Mouse (Mus musculus) heart, embryonic 10.5 days (tissue): ENCODE results near the gene Luc7l3. TPM values are rescaled to one million over a fixed set of nuclear protein-coding genes. Genes with fewer than 3 reads are reported as not detected.
A peak's percentile ranks its signal among the peaks of the same experiment; 100 is the strongest.

Experiments used
- DNase-seq: peaks from one replicate; pipeline ENCODE4 v3.0.0-alpha.2; 2017; ENCODE audit warnings: low spot score
- H3K27ac ChIP-seq: fragments of 300-500 bp; sonication (generic); 2 replicates; pipeline ENCODE4 v1.5.1; 2016; ENCODE audit warnings: mild to moderate bottlenecking
- H3K27me3 ChIP-seq: fragments of 300-500 bp; sonication (generic); 2 replicates; pipeline ENCODE4 v1.6.1; 2016; ENCODE audit warnings: mild to moderate bottlenecking; ENCODE audit not compliant: poor library complexity, insufficient read depth, severe bottlenecking
- H3K36me3 ChIP-seq: fragments of 300-500 bp; sonication (generic); 2 replicates; pipeline ENCODE4 v1.6.1; 2016; ENCODE audit warnings: mild to moderate bottlenecking, moderate library complexity
- H3K4me1 ChIP-seq: fragments of 300-500 bp; sonication (generic); 2 replicates; pipeline ENCODE4 v1.6.1; 2016; ENCODE audit warnings: mild to moderate bottlenecking
- H3K4me3 ChIP-seq: fragments of 300-500 bp; sonication (generic); 2 replicates; pipeline ENCODE4 v1.5.1; 2016; ENCODE audit warnings: mild to moderate bottlenecking, moderate library complexity
- H3K9me3 ChIP-seq: fragments of 300-500 bp; sonication (generic); 2 replicates; pipeline ENCODE4 v1.6.1; 2016; ENCODE audit warnings: mild to moderate bottlenecking, moderate library complexity
- WGBS: fragments of 180-500 bp; shearing (Covaris S2); methylation state at CpG from one replicate; pipeline ENCODE4 v1.1.7; 2016; 5-methylcytosine and 5-hydroxymethylcytosine counted together
- polyA plus RNA-seq: library from polyadenylated mRNA; unstranded; fragments of >200 nt; fragmentation: Nextera tagmentation; extraction: Ambion mirVana; gene quantifications from 2 replicates; pipeline ENCODE4 v1.2.1, GENCODE M21; 2016

Gene Luc7l3
- 66.3 and 93.4 TPM in 2 replicates for polyA plus RNA-seq

DNA sequence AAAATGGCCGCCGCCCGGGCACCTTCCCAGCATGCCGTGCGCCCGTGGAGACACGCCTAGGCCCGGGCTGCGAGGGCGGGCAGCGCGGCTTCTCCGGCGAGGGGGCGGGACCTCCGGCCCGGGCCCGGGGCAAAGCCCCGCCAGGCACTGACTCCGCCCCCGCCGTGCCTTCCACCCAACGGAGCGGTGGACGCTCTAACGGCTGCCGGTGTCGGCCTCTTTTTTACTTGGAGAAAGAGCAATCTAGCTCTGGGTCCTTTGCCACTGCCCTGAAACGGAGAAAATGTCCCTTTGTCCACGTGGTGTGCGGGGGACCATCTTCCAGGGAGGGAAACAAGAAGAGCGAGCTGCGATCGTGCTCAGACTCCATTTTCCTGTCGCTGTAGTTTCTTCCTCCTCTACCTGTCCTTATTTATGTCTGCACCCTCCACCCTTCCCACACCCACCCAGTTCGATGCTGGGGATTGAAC lies at the start of gene Luc7l3:
TSS of gene Luc7l3 (minus strand) at position 58 of the 470 bp plus-strand sequence.
- WGBS, result 0% methylated on average over 36 of the region's 36 CpGs
- no peaks in the 10 kb centered on the region for H3K9me3 ChIP-seq
- H3K4me1 ChIP-seq, result peaks cover 31% of the 10 kb centered on the region
- peak within 1 kb of the TSS; percentile 100 for H3K27ac ChIP-seq
- H3K27me3 ChIP-seq, result no peaks in the 10 kb centered on the region
- DNase-seq, result peak; percentile 97
- H3K4me3 ChIP-seq, result peak within 1 kb of the TSS; percentile 100
- peaks cover 18% of the 10 kb centered on the region for H3K36me3 ChIP-seq

- no peak overlapping the region for H3K4me3 ChIP-seq
- no peaks in the 10 kb centered on the region for H3K9me3 ChIP-seq
- no peak for DNase-seq
- H3K4me1 ChIP-seq, result peaks cover 20% of the 10 kb centered on the region
- no peak overlapping the region for H3K27ac ChIP-seq
- no peaks in the 10 kb centered on the region for H3K36me3 ChIP-seq
- WGBS, result 15% methylated on average over 5 of the region's 5 CpGs
- peaks cover 54% of the 10 kb centered on the region for H3K27me3 ChIP-seq
Observed at GRCm38 (mm10) chr11:94370809-94371208, 49.0 kb upstream of the Luc7l3 start.

GRCm38 (mm10) chr11:94369981-94370380 lies 48.2 kb upstream of the Luc7l3 start:
- Histone ChIP-seq H3K9me3 (no peaks in the 10 kb centered on the region), H3K4me1 (peaks cover 20% of the 10 kb centered on the region), H3K27me3 (peaks cover 48% of the 10 kb centered on the region), H3K4me3 (no peak overlapping the region), H3K36me3 (no peaks in the 10 kb centered on the region), H3K27ac (no peak overlapping the region)
- WGBS, result 73% methylated on average over 6 of the region's 6 CpGs
- DNase-seq, result no peak

DNA sequence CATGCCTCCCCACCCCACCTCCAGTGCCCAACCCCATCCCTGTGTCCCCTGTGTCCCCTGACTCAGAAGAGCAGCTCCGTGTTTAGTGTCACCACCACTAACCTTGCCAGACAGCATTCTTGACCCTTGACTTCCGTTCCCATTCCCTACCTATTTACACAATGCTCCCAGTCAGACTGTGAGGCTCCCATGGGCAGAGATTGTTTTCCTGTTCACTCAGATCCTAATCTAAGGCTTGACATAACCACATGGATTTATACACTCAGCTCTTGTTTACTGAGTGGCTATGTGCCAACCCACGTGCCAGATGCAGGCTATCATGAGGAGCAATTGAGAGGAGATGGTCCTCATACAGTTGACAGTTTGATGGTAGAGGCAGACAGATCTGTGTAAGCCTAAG lies 43.6 kb upstream of the Luc7l3 start:
- no peaks in the 10 kb centered on the region for H3K36me3 ChIP-seq
- H3K27me3 ChIP-seq, result peaks cover 29% of the 10 kb centered on the region
- peaks cover 7% of the 10 kb centered on the region for H3K4me1 ChIP-seq
- WGBS, result 77% methylated on average over 3 of the region's 3 CpGs
- no peak for DNase-seq
- H3K27ac ChIP-seq, result no peak overlapping the region
- no peak overlapping the region for H3K4me3 ChIP-seq
- no peaks in the 10 kb centered on the region for H3K9me3 ChIP-seq

DNA sequence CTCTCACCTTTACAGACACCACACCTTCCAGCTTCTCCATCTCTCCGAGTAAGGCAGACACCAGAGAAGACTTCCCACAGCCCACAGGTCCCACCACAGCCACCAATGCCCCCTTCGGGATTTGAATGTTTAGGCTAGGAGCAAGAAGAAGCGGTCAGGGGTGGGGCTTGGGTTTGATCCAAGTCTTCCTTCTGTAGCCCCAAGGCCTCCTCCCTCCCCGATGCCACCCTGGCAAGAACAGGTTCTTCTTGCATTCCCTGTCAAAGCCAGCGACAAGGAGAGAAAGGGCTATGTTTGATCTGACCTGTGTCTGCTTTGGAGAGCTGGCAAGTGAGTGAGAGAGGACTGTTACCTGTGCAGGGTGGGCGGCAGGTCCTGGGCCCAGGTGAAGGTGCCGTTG lies 41.9 kb upstream of the Luc7l3 start:
- DNase-seq, result no peak
- Histone ChIP-seq H3K9me3 (no peaks in the 10 kb centered on the region), H3K4me1 (peaks cover 10% of the 10 kb centered on the region), H3K4me3 (no peak overlapping the region), H3K27ac (no peak overlapping the region), H3K27me3 (peaks cover 30% of the 10 kb centered on the region), H3K36me3 (no peaks in the 10 kb centered on the region)
- WGBS, result 80% methylated on average over 7 of the region's 7 CpGs

DNA sequence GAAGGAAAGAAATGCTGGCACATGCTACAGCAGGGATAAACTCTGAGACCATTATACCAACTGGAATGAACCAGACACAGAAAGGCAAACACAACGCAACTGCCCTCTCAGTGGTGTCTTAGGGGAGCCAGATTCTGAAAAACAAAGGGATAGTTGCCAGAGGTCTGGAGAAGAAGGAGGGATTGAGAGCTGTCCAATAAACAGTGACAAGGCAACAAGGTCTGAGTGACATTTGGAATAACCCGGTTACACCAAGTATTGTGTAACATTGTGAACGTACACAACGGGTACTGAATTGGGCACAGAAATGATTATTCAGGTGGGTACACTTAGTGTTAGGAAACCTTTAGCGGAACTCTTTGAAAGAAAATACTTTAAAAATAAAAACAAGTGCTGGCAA lies 40.3 kb upstream of the Luc7l3 start:
- Histone ChIP-seq H3K27ac (no peak overlapping the region), H3K36me3 (no peaks in the 10 kb centered on the region), H3K27me3 (peaks cover 27% of the 10 kb centered on the region), H3K4me1 (peaks cover 10% of the 10 kb centered on the region), H3K9me3 (no peaks in the 10 kb centered on the region), H3K4me3 (no peak overlapping the region)
- 89% methylated on average over 5 of the region's 5 CpGs for WGBS
- DNase-seq, result no peak

GRCm38 (mm10) chr11:94361166-94361870 lies 39.5 kb upstream of the Luc7l3 start:
- no peak overlapping the region for H3K4me3 ChIP-seq
- peaks cover 33% of the 10 kb centered on the region for H3K27me3 ChIP-seq
- WGBS, result 89% methylated on average over 14 of the region's 14 CpGs
- peaks cover 14% of the 10 kb centered on the region for H3K4me1 ChIP-seq
- no peaks in the 10 kb centered on the region for H3K36me3 ChIP-seq
- no peak overlapping the region for H3K27ac ChIP-seq
- no peak for DNase-seq
- H3K9me3 ChIP-seq, result no peaks in the 10 kb centered on the region

- WGBS, result 90% methylated on average over 12 of the region's 12 CpGs
- Histone ChIP-seq H3K27ac (no peak overlapping the region), H3K27me3 (peaks cover 36% of the 10 kb centered on the region), H3K4me1 (peaks cover 14% of the 10 kb centered on the region), H3K9me3 (no peaks in the 10 kb centered on the region), H3K4me3 (no peak overlapping the region), H3K36me3 (no peaks in the 10 kb centered on the region)
- no peak for DNase-seq
Observed at GRCm38 (mm10) chr11:94359168-94359567, 37.4 kb upstream of the Luc7l3 start.

GRCm38 (mm10) chr11:94355521-94356217 lies 33.9 kb upstream of the Luc7l3 start:
- Histone ChIP-seq H3K27me3 (peaks cover 54% of the 10 kb centered on the region), H3K4me1 (peaks cover 18% of the 10 kb centered on the region), H3K27ac (no peak overlapping the region), H3K4me3 (no peak overlapping the region), H3K9me3 (no peaks in the 10 kb centered on the region), H3K36me3 (no peaks in the 10 kb centered on the region)
- WGBS, result 80% methylated on average over 9 of the region's 9 CpGs
- no peak for DNase-seq

- no peak for DNase-seq
- Histone ChIP-seq H3K36me3 (no peaks in the 10 kb centered on the region), H3K27ac (no peak overlapping the region), H3K4me1 (peaks cover 17% of the 10 kb centered on the region), H3K4me3 (no peak overlapping the region), H3K27me3 (peaks cover 49% of the 10 kb centered on the region), H3K9me3 (no peaks in the 10 kb centered on the region)
- WGBS, result 20% methylated on average over 3 of the region's 3 CpGs
Observed at GRCm38 (mm10) chr11:94351094-94351493, 29.3 kb upstream of the Luc7l3 start.

- no peak overlapping the region for H3K4me3 ChIP-seq
- no peak for DNase-seq
- no peaks in the 10 kb centered on the region for H3K36me3 ChIP-seq
- no peaks in the 10 kb centered on the region for H3K9me3 ChIP-seq
- peaks cover 20% of the 10 kb centered on the region for H3K4me1 ChIP-seq
- 16% methylated on average over 1 of the region's 1 CpGs for WGBS
- H3K27me3 ChIP-seq, result peaks cover 56% of the 10 kb centered on the region
- no peak overlapping the region for H3K27ac ChIP-seq
Observed at GRCm38 (mm10) chr11:94350337-94350736, 28.5 kb upstream of the Luc7l3 start.

DNA sequence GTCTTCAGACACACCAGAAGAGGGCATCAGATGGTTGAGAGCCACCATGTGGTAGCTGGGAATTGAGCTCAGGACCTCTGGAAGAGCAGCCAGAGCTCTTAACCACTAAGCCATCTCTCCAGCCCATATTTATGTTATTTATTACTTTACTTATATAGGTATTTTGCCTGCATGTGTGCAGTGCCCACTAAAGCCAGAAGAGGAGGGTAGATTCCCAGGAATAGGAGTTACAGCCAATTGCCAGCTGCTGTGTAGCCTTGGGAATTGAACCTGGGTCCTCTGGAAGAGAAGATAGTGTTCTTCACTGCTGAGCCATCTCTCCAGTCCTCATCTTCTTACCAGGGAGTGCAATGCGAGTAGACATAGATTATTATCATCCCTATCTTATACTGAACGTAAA lies 28.1 kb upstream of the Luc7l3 start:
- WGBS, result 62% methylated on average over 2 of the region's 2 CpGs
- no peak for DNase-seq
- no peaks in the 10 kb centered on the region for H3K9me3 ChIP-seq
- peaks cover 20% of the 10 kb centered on the region for H3K4me1 ChIP-seq
- H3K27me3 ChIP-seq, result peaks cover 59% of the 10 kb centered on the region
- H3K27ac ChIP-seq, result no peak overlapping the region
- no peaks in the 10 kb centered on the region for H3K36me3 ChIP-seq
- H3K4me3 ChIP-seq, result no peak overlapping the region

DNA sequence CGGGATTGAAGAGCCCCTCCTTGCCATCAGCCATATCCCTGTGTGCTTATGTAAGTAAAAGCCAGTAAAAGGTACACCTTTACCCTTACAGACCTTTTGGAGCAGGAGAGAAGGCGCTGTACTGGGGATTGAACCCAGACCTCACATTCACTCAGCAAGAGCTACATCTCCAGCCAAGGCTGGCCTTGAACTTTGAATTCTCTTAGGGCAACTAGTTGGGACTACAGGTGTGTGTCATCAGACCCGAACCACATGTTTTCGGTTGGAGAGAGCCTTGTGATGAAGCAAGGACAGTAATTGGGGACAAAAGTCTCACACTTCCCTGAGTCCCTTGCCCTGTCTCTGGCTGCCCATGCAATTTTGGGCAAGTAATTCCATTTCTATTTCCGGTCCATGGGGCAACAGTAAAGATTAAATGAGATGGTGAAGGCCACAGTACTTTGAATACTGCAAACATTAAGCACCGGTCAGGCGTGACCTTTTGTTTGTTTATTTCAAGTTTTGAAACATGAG lies 25.3 kb upstream of the Luc7l3 start:
- Histone ChIP-seq H3K4me3 (no peak overlapping the region), H3K27me3 (peaks cover 32% of the 10 kb centered on the region), H3K4me1 (peaks cover 44% of the 10 kb centered on the region), H3K27ac (no peak overlapping the region), H3K36me3 (no peaks in the 10 kb centered on the region), H3K9me3 (no peaks in the 10 kb centered on the region)
- DNase-seq, result no peak
- 83% methylated on average over 7 of the region's 7 CpGs for WGBS
